Mouse (Mus musculus) naive thymus-derived CD4-positive, alpha-beta T cell, adult 2 months (primary cell): ENCODE data around the gene Nrgn.

Experiments used
- DNase-seq: peaks from one replicate; pipeline ENCODE4 v3.0.0-alpha.2; 2011; ENCODE audit warnings: low read depth

Gene Nrgn

DNA sequence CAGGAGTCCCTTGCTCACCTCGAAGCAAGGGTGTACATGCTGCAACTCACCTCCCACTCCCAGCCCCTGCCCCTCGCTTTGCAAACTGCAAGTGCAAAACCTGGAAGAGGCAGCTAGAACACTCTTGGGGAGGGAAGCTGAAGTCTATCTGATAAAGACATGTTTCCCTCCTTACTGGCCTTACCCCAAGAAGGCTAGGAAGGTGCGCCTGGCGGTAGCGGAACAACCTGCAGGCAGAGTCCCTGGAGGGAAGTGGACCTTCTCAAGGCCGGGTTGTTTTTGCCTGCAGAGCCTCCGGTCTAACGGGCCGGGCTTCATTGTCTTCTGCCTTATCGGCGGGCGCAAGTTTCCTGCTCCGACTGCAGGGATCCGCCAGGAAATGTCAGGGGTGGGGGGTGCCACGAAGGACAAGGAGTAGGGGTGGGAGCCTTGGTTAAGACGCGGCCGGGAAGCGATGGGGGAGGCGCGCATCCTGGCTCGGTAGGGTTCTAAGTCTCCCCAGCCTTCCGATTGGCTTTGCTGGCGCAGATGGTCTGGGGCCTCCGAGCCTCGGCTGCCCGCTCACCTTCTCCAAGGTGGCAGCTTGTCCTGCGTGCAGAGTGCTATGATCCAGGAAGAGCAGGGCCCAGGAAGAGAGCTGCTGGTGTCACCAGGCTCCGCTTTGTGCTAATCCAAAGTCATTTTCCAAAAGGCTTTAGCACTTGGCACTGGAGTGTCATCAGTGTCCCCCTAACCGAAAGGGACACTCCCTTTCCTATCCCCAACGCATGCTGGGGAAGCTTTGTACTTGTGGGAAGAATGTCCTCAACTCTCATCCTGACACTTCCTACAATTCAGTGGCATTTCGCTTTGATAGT, 22.4 kb downstream of the Nrgn start:
- no peak for DNase-seq

DNA sequence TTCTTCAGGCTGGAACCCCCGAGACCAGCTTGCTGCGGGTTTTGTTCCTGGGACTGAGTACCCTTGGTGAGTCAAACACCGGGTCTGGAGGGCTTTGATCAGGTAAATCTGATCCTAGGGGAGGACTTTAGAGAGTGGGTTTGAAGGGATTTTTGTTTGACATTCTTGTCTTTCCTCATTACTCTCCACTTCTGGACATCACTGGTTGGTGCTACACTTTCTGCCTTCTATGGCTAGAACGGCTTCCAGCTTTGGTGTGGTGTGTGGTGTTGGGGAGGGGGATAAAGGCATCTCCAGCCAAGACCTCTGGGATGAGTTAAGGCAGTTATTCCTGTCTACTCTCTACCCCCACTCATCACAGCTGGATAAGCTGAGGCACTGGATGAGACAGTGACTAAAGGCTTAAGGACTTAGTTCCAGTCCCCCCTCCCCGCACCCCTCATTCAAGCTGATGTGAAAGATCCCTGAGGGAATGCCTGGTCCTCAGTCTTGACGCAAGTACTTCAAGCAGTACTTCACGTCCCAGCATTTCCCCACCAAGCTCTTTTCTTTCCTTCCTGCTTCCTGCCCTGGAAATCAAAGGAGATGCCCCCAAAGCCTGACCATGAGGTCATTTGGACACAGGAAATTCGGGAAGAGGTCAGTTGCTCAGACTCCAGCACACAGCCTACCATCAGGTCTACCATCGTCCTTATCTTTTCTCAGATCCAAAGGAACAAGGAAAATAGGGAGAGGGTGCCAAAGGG, 24.3 kb downstream of the Nrgn start:
- DNase-seq, result no peak

DNA sequence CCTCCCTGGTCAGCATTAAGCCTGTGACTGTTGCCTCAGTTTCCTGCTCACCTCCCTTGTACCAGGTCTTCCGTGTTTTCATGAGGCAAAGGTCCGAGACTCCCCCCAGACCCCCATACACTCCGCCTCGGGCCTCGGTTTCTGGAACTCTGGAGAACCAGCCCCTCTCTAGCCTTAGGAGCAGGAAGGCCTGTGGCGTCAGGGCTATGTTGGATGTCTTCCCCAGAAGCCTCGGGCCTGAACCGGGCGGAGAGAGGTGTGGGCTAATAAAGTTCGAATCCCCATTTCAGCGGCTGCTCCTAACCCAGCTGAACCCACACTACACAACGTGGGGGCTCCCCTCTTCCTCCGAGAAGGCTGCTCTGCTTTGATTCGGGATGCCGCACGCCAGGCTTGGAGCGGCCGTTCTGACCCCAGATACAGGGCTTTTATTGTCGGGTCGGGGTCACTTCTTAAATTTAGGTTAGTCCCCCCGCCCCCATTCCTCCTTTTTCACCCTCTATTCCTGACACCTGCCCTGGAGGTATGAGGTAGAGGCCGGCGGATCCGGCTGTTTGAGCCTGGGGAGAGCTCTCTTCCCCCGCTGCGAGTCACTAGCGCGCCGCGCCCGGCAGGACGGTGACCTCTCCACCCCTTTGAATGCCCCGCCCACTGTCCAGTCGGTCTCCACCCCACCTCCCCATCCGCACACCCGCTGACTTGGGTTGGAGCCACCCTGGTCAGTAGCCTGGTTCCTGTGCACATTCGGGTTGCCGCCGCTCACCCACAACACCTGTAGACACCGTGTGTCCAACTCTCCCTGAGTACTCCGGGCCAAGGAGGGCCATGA, 25.1 kb downstream of the Nrgn start, which contains the start of gene Esam:
Gene Esam, plus strand, starts transcription at position 683 of the 829 bp plus-strand sequence.
- no peak for DNase-seq

DNA sequence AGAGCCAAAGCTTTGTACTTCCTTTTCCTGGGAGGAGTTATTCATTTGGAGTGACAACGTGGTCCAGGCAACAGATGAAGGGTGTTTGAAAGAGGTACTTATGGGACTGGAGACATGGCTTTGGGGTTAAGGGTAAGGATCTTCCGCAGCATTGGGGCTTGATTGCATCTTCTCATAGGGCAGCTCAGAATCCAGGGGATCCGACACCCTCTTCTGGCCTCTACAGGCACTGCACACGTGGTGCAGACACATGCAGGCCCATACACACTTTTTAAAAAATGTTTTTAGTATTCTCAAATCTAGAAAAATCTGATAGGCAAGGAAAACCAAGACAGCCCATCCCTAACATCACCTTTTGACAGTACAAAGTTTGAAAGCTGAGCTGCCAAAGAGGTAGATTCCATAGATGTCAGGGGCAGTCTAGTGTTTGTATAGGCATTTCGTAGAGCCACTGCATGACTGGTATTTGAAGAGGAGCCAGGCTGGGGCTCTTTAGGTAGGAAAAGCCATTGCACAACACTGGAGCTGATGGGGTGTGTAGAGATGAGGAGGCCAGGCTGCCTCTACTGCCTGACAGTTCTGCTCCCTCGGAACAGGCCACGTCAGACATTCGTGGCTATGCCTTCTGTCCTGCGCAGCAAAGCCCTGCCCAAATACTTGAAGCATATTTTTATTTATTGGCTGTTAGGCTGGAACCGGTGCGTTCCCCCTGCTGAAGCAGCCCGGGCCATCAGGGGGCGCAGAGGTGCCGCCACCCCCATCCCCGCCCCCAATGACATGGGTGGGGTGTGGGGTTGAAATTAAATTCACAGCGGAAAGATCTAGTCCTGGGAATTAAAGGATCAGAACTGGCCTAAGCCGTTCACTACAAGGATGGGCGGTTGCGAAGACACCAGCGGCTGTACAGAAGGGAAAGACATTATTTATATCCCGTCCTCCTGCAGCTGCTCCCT, 26.0 kb downstream of the Nrgn start:
- no peak for DNase-seq

- DNase-seq, result no peak
These were observed 27.2 kb downstream of the Nrgn start for GRCm38 (mm10) chr9:37525461-37525860.

- no peak for DNase-seq
These were observed 32.7 kb downstream of the Nrgn start for GRCm38 (mm10) chr9:37519995-37520394.

GRCm38 (mm10) chr9:37518991-37519390, 33.7 kb downstream of the Nrgn start:
- DNase-seq, result no peak

DNA sequence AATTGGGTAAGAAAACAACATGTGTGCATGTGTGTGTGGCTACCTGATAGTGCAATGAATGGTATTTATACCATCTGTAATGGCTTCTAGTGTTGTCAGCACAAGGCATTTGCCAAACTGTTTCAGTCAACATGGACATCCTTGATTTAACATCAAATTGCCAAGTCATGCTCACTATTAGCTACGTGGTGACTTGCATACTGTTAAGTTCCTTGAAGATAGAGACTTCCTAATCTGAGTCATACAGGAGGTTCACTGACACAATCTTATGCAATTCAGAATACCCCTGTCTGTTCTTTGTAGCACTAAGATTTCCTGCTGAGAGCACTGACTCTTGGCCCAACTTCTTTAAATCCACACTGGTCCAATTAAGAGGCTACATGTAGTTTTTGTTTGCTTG, 35.2 kb downstream of the Nrgn start:
- no peak for DNase-seq

DNA sequence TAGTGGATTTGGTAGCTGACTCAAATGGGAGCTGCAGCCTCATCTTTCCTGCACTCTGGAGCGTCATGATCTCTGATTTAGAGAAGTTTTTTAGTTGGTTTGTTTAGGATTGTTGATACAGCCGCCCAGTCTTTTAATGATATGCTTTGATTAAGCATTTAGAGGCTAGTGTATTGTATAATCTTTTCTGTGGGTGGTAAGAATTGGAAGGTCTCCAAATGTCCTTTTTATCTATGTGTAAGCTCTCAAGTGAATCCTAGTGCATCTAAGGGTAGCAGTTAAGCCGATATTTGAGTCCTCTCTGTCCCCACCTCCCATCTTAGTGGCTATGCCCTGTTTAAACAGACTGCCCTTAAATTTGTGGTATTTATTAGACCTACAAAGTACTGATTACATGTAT, 38.2 kb downstream of the Nrgn start:
- DNase-seq, result no peak

DNA sequence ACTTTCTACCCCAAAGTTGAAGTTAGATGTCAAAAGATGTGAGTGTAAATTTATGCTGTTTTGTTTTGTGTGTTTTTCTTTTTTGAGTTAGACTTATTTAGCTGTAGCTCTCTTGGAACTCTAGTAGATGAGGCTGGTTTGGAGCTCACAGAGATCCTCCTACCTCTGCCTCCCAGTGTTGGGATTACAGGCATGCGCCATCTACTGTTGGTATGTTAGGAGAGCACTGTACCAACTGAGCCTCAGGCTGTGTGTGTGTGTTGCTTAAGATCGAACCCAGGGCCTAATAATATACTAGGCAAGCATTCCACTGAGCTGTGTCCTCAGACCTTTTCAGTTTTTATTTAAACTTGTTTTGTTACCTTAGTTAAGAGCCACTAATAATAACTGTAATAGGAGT, 40.6 kb downstream of the Nrgn start:
- DNase-seq, result no peak

- DNase-seq, result no peak
These were observed 46.7 kb downstream of the Nrgn start for GRCm38 (mm10) chr9:37506023-37506422.

DNA sequence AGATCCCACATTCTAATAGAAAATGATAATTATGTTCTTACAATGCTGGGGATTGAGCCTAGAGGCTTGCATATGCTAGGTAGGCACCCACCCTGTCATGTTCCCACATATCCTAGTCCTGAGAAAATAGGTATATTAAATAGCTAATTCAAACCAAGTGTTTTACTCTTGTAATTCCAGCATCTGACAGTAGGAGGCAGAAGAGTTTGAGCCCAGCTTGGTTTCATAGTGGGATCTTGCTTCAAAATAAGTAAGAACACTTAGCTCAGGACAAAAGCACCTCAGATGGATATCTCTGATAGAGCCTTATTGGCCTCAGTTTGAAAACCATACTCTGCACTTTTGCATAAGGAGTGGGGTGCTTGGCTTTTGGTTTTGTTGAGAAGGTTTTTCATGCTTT, 48.4 kb downstream of the Nrgn start:
- peak; percentile 42 for DNase-seq

- no peak for DNase-seq
These were observed 51.5 kb downstream of the Nrgn start for GRCm38 (mm10) chr9:37501170-37501569.

DNA sequence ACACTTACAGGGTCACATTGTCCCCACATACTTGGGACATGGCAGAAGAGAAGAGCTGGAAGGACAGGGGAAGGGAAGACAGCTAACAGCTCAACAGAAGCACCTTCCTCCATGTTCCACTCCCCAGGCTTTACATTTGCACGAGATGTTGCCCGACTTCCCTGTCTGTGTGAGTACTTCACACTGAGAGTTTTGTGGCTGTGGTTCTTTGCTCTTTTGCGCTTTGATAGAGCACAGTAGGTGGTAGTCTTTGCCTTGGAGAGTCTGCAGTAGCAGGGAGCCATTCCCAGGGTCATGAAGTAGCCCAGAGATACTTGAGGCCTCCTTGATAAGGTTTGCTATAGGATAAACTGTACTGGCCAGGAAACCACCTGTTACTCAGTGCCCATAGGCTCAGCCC, 52.5 kb downstream of the Nrgn start:
- DNase-seq, result no peak

DNA sequence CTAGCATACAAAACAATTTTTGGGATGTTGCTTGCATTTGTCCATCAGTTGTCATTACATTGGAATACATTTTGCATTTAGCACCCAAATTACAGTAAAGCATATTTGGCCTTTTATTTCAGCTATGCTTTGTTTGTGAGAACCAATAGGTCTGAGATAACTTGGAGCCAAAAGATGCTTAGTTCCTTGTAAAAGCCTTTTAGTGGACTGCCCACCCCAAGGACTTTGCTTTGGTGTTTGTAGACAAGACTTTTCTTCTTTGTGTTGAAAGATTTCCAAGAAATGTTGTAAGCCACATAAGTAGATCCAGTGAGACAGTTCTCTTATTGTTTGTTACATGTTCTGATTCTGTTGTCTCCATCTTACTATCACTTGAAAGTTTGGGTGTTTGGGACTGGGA, 56.4 kb downstream of the Nrgn start:
- DNase-seq, result no peak

DNA sequence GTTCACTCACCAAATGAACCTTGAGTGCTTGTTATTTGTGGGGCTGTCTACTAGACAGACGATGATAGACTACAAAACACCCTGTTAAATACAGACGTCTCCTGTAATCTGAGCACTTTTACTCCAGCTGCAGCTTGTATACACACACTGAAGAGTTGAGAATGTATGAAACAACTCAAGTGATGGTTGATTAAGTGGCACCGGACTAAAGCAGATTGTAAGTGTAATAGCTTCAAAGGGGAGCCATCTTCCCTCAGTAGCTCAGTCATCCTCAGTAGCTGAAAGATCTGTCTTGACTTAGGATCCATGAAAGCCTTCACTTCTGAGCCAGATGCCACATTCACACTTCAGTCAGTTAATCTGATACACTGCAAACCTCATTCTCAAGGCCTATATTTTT, 56.9 kb downstream of the Nrgn start:
- DNase-seq, result no peak
